Mouse (Mus musculus) frontal cortex, adult 2 months (tissue): ENCODE results near the gene Pigc. TPM values are rescaled to one million over a fixed set of nuclear protein-coding genes. Genes with fewer than 3 reads are reported as not detected.

Experiments
- DNase-seq, 2 experiments: peaks; one replicate each; pipeline ENCODE4 v3.0.0; 2022; ENCODE audit warnings: low spot score in 1 of 2; ENCODE audit errors: extremely low spot score in 1 of 2
- polyA plus RNA-seq: library from polyadenylated mRNA; depleted of rRNA; stranded (reverse); fragments of >200 nt; gene quantifications from 2 replicates; pipeline ENCODE4 v1.2.3, GENCODE M21; 2012; rRNA removed

Gene Pigc
- polyA plus RNA-seq: 17.5 and 19.7 TPM in 2 replicates

DNA sequence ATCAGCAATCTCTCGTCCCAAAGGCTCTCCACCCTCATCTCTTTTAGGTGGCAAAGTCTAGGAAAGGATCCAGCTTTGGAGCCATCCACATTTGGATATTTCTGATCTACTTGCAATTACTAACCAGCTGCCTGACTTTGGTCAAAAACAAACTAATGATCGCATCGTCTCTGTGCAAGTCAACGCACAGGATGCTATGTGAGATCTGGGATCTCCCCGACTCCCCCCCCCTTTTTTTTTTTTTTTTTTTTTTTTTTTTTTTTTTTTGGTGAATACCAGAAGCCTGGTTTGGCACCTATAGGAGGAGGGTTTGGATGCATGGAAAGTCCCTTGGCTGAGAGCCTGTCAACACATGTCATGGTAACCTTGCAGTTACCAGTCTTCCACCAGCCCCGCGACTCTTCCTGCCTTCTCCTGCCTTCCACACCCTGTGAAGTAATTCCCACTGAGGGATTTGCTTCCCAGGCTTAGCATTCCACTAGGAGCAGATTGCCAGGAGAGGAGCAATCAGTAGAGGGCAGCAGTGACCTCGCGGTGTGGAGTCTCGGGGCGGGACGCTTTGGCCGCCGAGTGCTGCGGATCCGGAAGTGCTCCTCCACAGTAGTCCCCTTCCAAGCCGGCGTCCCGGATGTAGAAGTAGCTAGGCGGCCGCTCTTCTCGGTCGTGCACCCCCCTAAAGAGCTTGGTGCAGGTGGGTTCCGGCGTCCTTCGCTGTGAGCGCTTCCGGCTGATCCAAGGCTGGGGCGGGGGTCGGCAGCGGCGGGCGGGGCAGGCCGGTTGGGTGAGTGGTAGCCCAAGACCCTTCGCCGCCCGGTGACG is at the start of gene Pigc:
Pigc (plus strand) TSS at position 598 of the 819 bp plus-strand sequence.
- DNase-seq: peak; percentile 92 to 96

DNA sequence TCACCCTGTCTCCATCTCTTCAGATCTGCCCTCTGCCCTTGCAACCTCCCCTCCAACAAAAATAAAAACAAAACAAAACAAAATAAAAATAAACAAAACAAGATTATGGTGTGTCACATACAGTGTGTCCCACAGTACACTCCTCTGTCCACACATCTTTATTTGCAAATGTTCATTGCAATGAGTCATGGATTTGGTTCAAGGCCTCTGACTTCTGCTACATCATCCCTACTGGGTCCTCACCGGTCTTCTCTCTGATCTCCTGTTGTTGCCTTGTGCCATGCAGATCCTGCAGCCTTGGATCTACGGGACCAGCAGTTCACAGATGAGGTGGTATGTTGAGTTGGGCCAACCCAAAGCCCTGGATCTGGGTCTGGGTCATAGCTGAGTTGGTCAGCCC is 49.4 kb upstream of the Pigc start:
- no peak for DNase-seq

DNA sequence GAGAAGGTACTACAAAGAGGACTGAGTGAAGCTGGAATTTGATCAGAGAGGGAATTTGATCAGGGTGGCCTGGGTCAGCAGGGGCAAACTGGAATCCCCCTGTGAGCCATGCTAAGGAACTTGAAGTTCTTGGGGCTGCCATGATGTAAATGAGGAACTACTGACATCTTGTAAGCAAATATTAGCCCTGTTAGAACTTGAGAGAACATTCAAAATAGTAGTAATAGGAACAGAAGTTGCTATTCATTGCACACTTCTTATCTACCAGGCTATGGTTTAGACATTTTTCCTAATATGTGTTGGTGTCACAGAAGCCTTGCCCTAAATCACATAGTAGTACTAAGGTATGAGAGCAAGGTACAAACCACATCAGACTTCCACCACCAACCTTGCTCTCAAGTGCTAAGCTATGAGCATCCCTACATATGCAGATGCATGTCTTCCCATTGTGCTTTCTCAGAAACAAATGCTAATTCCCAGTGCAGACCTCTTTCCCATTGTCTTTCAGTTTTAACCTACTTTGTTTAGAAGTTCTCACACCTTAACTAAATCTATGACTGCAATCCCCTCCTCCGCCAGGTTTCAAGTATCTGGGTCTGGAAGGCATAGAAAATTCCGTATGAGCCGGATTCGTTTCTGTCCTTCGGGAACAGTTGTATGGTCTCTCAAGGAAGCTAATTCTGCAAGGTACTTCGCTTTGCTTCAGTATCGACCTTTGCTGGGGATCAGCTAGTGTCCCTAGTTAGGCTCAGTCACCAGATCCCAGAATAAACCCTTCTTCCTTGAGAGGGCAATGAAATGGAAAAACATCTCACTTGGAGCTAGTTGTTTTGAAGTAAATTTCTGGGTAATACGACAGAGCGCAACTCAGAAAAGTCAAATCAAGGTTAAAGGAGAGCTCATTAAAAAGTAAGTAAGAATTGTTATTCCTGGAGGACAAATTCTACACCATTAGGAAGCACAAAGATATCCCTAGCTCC is 48.2 kb upstream of the Pigc start:
- no peak for DNase-seq

DNA sequence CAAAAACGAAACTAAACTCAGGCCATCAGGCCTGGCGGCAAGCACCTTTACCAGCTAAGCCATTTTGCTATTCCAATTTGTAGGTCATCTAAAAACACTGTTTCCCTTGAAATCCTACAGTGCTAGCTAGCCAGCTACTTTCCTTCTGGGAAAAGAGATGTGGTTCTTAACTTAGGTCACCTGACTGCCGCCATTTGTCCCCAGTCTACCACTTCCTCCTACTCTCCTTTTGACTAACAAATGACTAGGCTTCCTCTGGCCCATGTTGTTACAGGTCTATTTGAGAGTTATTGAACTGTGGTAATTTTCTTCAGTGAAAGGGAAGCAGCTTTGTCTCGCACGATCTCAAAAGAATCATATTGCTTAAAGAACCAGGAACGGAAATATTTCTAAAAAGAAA is 47.1 kb upstream of the Pigc start:
- DNase-seq: no peak

DNA sequence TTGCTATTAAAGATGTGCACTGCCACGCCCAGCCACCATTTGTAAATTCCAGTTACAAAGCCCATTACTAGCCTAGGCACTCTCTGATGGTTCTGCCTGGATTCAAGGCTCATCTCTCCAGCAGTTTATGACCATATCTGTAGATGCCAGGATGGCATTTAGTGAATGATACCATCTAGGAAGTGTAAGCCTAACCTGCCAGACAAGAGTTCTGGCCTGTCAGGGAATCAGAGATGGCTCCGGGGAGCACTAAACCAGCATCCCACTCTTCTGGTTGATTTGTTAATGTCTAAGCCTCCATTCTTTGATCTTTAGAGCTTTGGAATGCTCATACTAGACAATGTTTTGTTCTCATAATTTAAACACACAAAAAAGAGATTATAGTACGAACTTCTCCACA is 44.7 kb upstream of the Pigc start:
- no peak for DNase-seq

DNA sequence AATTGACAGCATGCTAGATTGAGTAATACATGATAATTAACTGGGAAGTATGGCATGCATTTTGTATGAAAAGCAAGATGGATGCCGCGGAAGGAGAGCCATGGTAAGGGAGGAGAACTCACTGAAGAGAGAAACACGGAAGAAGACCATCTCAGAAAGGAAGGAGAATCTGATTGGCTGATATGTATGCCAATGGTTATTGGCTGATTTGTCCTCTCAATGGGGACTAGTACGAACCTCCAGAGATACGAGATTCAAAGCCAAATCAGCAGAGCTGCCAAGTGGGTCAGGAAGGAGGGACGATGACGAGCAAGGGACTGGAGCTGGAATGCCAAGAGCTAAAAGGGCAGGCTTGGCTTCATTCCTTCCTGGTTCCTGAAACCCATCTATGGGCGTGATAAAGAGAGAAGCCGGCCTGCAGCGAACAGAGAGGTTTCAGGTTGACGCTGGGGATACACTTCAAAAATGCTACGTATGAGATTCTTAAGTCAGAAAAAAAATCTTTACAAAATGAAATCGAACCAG is 43.6 kb upstream of the Pigc start:
- peak in 1 of 2 experiments; percentile 1 for DNase-seq

DNA sequence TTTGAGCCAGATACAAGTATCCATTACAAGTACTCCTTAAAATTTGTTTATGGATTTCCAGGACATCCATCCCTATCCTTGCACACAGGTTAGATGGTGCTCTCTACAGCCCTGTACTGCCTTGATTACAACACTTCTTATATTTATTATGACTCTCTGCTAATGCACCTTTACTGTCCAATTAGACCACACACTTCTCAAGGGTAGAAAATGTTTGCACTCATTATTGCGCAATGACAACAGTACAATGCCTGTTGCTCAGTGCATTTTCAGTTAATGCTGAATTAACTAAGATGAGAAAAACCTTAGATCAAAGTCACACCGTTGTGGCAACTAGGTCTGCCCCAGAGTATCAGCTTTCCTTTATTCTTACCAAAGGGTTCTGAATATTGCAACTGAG is 41.0 kb upstream of the Pigc start:
- DNase-seq: no peak

DNA sequence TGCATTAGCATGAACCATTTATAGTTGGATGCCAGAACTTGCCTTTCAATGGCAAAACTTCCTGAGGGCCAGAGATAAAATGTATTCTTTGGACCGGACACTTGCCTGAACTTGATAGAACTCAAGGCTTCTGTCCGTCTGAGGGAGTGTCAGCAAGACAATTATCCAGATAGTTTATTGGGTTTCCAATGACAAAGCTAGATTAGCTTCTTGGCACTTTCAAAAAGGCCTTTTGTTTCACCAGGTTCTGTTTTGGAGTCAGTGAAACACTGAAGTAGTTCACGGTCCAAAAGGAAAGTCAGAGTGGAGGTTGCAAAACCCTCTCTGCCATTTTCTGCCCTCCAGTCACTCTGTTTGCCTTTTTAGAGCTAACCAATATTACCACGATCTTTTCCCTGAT is 37.7 kb upstream of the Pigc start:
- DNase-seq: no peak

DNA sequence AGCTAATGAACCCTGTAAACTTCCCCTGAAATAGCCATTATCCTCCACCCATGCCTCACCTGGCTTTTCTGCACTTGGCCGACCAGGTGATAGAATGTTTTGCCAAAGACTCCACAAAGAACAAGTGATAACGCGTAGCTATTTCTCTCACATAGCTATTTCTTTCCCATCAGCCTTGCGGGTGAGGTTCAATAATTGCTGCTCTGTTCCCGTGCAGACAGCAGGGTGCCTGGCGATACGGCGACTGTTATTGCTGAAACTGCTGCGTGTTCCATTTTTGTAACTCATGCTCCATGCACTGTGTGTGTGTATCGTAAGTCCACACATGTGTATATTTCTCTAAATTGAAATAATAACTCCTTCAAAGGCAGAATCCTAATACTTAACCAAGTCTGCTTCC is 37.2 kb upstream of the Pigc start:
- no peak for DNase-seq

DNA sequence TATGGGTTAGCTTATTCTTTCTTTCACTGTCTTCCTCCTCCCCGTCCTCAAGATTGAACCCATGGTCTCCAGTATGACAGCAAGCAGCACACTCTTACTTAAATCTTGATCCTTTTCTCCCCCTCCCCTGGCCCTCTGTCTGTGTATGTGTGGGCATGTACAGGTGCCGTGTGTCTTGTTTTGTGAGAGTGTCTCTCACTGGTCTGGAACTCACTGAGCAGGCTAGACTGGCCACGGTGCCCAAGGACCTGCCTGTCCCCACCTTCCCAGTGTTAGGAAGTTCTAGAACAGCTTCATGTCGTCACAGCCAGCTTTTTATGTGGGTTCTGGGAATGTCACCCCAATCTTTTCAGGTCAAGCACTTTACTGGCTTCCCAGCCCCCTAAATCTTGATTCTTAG is 36.7 kb upstream of the Pigc start:
- DNase-seq: no peak

DNA sequence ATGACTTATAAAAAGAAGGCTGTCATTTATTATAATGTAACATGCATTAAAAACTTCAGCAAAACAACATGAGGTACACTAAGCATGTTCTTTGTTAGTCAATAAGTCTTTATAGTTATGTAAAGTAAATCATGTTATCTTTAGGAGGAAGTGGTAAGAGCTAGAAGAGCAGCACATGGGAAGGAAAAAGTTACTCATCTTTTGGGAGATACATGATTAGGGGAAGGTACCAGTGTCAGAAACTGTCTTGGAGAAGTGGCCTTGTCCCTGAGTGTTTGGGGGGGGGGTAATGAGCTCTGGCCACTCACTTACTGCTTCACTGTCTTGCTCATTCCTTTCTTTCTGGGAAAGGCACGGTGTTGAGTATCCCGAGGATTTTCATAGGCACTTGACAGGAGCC is 26.9 kb upstream of the Pigc start:
- no peak for DNase-seq

DNA sequence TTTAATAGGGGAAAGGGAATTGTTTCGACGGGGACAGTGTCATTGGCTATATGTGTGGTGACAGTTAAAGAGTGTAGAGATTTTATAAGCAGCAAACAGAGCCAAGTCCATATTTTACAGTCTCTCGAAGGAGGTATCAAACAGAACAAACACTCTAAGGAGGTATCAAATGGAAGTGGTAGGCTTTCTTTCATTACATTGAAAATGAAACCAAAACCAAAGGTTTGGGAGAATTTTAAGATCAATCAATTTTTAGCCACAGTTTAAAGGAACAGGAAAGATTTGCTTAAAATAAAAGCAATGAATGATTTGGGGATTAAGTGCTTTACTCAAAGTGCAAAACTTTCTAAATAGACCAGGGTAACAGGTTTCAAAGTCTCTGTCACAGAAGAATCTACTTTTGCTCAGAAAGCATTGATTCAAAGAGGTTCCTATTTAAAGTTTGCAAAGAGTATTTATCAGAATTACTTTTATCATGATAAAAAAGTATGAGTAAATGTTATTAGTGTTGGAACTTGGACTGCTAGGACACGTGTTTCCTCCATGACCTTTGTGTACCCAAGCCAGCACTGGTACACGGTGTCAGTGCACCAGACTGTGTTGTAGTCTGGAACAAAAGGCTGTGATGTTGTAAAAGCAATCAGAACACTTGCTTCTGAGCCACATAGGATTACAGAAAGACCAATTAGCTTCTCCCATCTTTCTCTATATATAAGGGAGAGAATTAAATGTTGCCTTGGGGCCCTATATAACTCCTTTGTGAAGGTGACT is 17.8 kb upstream of the Pigc start:
- no peak for DNase-seq

DNA sequence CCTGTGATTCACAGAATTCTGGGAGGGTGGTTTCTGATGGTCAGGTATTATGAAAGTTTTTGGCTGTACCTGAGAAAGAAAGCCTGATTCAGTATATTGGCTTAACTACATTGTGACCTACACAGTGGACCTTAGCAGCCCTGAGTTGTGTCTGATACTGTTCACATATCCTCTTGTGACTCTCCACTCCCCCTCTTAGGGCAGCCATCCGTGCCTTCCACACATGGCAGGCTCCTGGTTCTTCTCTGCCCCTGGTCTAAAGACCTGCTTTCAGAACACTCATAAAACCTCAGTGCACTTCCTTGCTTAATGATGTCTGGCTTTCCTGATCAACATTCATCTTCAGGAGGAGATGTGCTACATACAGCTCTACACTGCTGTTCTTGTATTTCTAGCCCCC is 16.4 kb upstream of the Pigc start:
- no peak for DNase-seq

DNA sequence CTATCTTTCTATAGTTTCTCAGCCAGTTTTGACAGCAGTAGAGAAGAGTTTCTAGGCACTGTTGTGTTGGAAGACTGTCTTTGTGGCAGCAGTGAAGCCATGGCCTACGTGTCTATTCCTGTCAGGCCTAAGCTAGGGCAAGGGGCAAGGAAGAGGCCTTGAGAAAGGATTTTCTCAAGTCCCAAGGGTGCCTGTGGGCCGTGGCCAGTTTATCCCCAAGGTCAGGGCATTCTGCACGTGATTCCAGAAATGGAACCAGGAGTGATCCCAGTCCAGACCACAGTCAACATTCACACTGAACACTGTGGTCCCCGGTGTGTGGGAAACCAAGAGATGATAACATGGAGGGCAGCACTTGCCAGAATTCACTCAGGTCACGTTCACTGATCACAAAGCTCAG is 13.1 kb upstream of the Pigc start:
- no peak for DNase-seq

DNA sequence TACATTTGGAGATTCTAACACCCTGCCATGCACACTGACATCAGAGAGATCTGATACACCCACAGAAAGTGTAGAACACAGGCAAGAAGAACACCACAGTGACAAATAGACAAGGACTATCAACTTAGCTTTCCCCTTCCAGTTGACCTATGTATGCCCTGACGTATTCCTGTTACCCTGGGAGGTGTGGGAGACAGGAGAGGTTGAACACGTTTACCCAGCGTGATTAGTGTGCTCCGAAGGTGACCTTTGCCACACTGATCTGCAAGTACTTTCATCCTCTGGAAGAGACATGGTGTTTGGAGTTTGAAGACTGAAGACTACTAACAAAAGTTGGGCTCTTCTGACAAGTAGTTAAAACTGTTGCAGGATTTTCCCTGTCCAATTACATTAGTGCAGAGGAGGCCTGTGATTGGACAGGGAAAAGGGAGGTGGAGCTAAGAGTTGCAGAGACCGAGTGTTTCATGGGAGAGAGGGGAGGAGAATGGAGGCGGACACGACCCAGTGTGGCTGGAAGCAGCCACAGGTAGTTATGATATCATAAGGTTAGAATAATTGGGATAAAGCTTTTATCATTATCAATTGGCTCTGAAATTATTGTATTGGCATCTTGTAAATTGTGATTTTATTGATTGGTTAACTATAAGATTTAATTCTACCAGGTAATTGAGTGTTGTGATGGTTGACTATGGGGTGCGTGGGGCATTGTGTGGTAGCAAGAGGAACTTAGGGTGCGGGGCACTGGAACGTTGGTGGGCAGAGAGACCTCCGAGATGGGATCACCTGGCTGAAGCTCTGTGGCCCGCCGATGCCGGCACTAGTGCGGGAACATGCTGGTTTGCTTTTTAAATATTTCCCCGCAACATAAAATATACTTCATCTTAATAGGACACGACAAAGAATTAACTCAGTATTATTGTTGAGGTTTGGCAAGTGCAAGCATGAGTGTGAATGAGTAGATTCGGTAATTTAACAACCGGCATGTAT is 10.7 kb upstream of the Pigc start:
- no peak for DNase-seq

DNA sequence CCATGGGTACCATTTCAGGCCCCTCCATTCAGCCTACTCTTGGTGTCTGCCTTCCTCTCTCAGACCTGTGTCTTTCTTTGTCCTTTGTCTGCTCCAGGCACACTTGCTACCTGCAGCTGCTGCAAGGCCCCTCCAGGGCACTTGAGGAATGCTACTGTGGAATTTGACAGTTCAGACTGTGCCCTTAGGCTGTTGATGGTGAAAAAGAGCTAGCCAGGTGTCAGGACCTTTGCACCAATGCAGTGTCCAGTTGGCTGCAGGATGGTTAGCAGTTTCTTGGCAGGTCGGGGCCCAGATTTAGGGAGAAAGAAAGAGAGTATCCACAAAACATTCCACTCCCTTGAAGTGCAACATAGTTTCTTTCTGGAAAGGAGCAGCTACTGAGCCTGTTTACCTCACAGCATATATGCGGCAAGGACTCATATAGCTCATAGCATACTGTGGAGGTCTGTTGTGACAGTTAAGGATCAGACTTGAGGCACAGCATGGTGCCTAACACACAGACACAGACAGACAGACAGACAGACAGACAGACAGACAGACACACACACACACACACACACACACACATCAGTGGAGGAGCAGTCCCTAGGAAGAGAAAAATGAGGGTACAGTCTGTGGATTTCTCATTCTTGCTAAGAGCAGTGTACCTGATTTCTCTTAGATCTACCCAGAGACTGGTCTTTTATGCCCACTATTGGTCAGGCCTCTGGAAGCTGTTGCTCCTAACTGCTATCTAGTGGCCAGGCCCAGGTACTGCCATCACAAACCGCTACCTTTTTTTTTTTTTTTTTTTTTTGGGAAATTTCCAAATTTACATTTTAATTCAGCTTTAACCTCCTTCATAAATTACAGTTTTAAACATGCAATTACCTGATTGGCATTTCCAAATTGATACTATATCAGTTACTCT is 6.3 kb upstream of the Pigc start:
- DNase-seq: no peak

DNA sequence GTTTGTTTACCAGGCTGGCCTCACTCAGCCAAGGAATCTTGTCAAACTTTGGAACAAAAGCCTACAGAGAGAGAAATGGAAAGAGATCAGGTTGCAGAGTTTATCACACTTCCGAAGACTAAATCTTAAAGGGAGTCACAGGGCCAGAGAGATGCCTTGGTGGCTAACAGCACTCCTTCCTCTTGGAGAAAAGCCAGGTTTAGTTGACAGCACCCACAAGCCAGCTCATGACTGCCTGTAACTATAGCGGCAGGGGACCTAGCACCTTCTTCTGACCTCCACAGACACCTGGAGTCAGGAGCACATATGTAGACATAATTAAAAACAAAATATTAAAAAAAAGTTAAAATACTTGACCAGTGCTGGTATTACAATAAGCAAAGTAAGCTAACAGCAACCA is 1.1 kb upstream of the Pigc start:
- no peak for DNase-seq

DNA sequence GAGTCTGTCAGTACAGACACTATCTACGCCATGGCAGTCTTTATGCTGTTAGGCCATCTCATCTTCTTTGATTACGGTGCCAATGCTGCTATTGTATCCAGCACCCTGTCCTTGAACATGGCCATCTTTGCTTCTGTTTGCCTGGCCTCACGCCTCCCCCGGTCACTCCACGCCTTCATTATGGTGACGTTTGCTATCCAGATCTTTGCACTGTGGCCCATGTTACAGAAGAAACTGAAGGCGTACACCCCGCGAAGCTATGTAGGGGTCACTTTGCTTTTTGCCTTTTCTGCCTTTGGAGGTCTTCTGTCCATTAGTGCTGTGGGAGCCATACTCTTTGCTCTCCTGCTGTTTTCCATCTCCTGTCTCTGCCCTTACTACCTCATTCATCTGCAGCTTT is 1.9 kb downstream of the Pigc start:
- DNase-seq: no peak
